Mouse (Mus musculus) cortical plate, adult 2 months (tissue): Measurements from ENCODE around the gene Kmt5b. TPM values are rescaled to one million over a fixed set of nuclear protein-coding genes. Genes with fewer than 3 reads are reported as not detected.

Source experiments
- H3K27ac ChIP-seq: fragments of 200-500 bp; 2 replicates; pipeline ENCODE4 v1.5.1; 2012; ENCODE audit warnings: low read length, control low read depth, inconsistent platforms; ENCODE audit not compliant: insufficient read depth
- H3K4me1 ChIP-seq: fragments of 200-500 bp; 2 replicates; pipeline ENCODE4 v1.6.1; 2011; ENCODE audit warnings: low read length; ENCODE audit not compliant: control insufficient read depth, insufficient read depth
- H3K4me3 ChIP-seq: fragments of 200-500 bp; 2 replicates; pipeline ENCODE4 v1.5.1; 2011; ENCODE audit warnings: mild to moderate bottlenecking, low read length, control low read depth; ENCODE audit not compliant: insufficient read depth
- CTCF ChIP-seq: fragments of 200-500 bp; IDR thresholded peaks from 2 replicates; pipeline ENCODE4 v1.5.1; 2011; ENCODE audit warnings: mild to moderate bottlenecking, control low read depth, low read length; ENCODE audit not compliant: insufficient read depth; ENCODE audit errors: extremely low read depth
- POLR2A ChIP-seq: fragments of 200-500 bp; IDR thresholded peaks from 2 replicates; pipeline ENCODE4 v1.6.1; 2011; ENCODE audit warnings: mild to moderate bottlenecking, low read length, control low read depth; ENCODE audit not compliant: insufficient read depth; ENCODE audit errors: extremely low read depth
- polyA plus RNA-seq: library from polyadenylated mRNA; depleted of rRNA; stranded (reverse); fragments of >200 nt; gene quantifications from 2 replicates; pipeline ENCODE4 v1.2.3, GENCODE M21; 2012

Gene Kmt5b
- polyA plus RNA-seq, 1 experiment = 26.7 TPM

- Histone ChIP-seq H3K27ac (peak overlapping the region; percentile 100), H3K4me1 (peaks cover 9% of the 10 kb centered on the region; the same call in 1 of the 2 replicates), H3K4me3 (peak overlapping the region; percentile 80)
- TF ChIP-seq CTCF (no peak), POLR2A (peak; percentile 86)
Measured at GRCm38 (mm10) chr19:3767781-3768696, 818 bp downstream of the Kmt5b start.

- H3K4me1 ChIP-seq = peaks cover 9% of the 10 kb centered on the region; the same call in 1 of the 2 replicates
- TF ChIP-seq CTCF (peak; percentile 7; the same call in 1 of the 2 replicates), POLR2A (no peak)
- H3K4me3 ChIP-seq = peak overlapping the region; percentile 80
- peak overlapping the region; percentile 100 for H3K27ac ChIP-seq
Measured at GRCm38 (mm10) chr19:3768697-3769383, 1.6 kb downstream of the Kmt5b start.

- no peak overlapping the region; the same call in 1 of the 2 replicates for H3K4me3 ChIP-seq
- peaks cover 9% of the 10 kb centered on the region; the same call in 1 of the 2 replicates for H3K4me1 ChIP-seq
- TF ChIP-seq CTCF = no peak
- no peak for TF ChIP-seq POLR2A
- H3K27ac ChIP-seq = no peak overlapping the region
Measured at GRCm38 (mm10) chr19:3769533-3769932, 2.3 kb downstream of the Kmt5b start.

- Histone ChIP-seq H3K27ac (no peak overlapping the region), H3K4me1 (peaks cover 5% of the 10 kb centered on the region; the same call in 1 of the 2 replicates), H3K4me3 (no peak overlapping the region)
- TF ChIP-seq POLR2A (no peak), CTCF (no peak)
Measured at GRCm38 (mm10) chr19:3774159-3774558, 6.9 kb downstream of the Kmt5b start.

- H3K4me1 ChIP-seq = no peaks in the 10 kb centered on the region
- H3K27ac ChIP-seq = no peak overlapping the region
- no peak overlapping the region for H3K4me3 ChIP-seq
- no peak for TF ChIP-seq CTCF
- no peak for TF ChIP-seq POLR2A
Measured at GRCm38 (mm10) chr19:3778713-3779112, 11.5 kb downstream of the Kmt5b start.

- H3K4me1 ChIP-seq = no peaks in the 10 kb centered on the region
- H3K4me3 ChIP-seq = no peak overlapping the region
- no peak overlapping the region for H3K27ac ChIP-seq
- TF ChIP-seq CTCF = no peak
Measured at GRCm38 (mm10) chr19:3790077-3790476, 22.9 kb downstream of the Kmt5b start.

GRCm38 (mm10) chr19:3805526-3805925 is 38.3 kb downstream of the Kmt5b start:
- no peak overlapping the region for H3K4me3 ChIP-seq
- no peak overlapping the region for H3K27ac ChIP-seq
- no peaks in the 10 kb centered on the region for H3K4me1 ChIP-seq
- no peak for TF ChIP-seq CTCF
- TF ChIP-seq POLR2A = no peak

- no peak for TF ChIP-seq POLR2A
- no peak for TF ChIP-seq CTCF
- Histone ChIP-seq H3K4me1 (no peaks in the 10 kb centered on the region), H3K27ac (no peak overlapping the region), H3K4me3 (no peak overlapping the region)
Measured at GRCm38 (mm10) chr19:3810536-3811233, 43.5 kb downstream of the Kmt5b start.

GRCm38 (mm10) chr19:3814461-3814860 is 47.2 kb downstream of the Kmt5b start:
- H3K27ac ChIP-seq = no peak overlapping the region
- H3K4me3 ChIP-seq = no peak overlapping the region
- H3K4me1 ChIP-seq = no peaks in the 10 kb centered on the region
- TF ChIP-seq CTCF (no peak), POLR2A (no peak)

- H3K4me3 ChIP-seq = no peak overlapping the region
- no peaks in the 10 kb centered on the region for H3K4me1 ChIP-seq
- H3K27ac ChIP-seq = no peak overlapping the region
- no peak for TF ChIP-seq POLR2A
- no peak for TF ChIP-seq CTCF
Measured at GRCm38 (mm10) chr19:3815824-3816223, 48.6 kb downstream of the Kmt5b start.
